Mouse (Mus musculus) small intestine, adult 10 weeks (tissue): ENCODE results near the gene Gli3. TPM values are rescaled to one million over a fixed set of nuclear protein-coding genes. Genes with fewer than 3 reads are reported as not detected.

ENCODE experiments used
- polyA plus RNA-seq: library from polyadenylated mRNA; stranded (reverse); fragments of 350-450 nt; fragmentation: Illumina TruSeq; extraction: RNeasy Lipid Tissue Mini Kit (QIAGEN cat#74804); gene quantifications from one replicate; pipeline ENCODE4 v1.2.3, GENCODE M21; 2014; ENCODE audit warnings: low replicate concordance

The Gli3 gene
- 1.0 TPM for polyA plus RNA-seq

DNA sequence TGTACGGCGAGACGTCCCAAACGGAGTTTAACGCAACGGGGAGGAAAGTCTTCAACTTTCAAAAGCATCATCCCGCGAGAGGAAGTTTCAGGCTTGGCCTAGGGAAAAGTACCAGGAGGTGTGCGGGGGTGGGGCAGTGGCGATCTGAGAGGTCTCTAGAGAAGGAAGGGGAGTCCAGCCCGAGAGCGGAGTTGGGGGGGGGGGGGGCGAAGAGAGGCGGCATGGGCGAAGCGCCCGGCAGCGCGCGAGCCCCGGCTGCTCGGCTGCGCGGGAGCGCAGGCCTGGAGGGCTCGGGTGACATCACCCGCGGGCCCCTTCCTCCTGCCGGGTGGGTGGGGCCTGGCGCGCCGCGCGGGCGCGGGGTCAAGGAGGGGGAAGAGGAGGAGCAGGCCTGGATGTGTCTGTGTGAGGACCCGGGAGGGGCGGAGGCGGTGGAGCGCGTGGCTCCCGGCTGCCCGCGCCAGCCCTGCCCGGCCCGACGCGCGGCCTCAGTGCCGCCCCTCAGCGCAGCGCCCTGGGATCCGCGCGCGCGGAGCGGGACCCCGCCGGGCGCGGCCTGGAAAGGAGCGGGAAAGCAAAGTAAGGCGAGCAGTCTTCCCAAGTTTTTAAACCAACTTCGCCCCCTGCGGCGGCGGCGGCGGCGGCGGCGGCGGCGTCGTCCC is at the start of gene Gli3:
Gli3 (plus strand) TSS at position 406 of the 662 bp plus-strand sequence.

